Mouse (Mus musculus) heart, embryonic 11.5 days (tissue): ENCODE measurements at regions not wholly inside any gene's neighbourhood (a gene's known extent, or its start where the extent isn't known, plus 50 kb on each side); places are given as distances from the start of the nearest gene placed in this dataset.

Experiments
- ATAC-seq: fragments of 200-750 bp; cut with Nextera tagmentation; replicated peaks from 2 replicates; pipeline ENCODE4 v1.8.0; 2017; ENCODE audit warnings: moderate library complexity; ENCODE audit not compliant: insufficient number of reproducible peaks, low FRiP score, low TSS enrichment
- H3K27ac ChIP-seq: fragments of 300-500 bp; sonication (generic); 2 replicates; pipeline ENCODE4 v1.5.1; 2014; ENCODE audit warnings: mild to moderate bottlenecking, low read depth, low read length
- H3K27me3 ChIP-seq: fragments of 300-500 bp; sonication (generic); 2 replicates; pipeline ENCODE4 v1.6.1; 2014; ENCODE audit warnings: mild to moderate bottlenecking, low read length, mixed read lengths; ENCODE audit not compliant: control insufficient read depth, insufficient read depth
- H3K36me3 ChIP-seq: fragments of 300-500 bp; sonication (generic); 2 replicates; pipeline ENCODE4 v1.6.1; 2014; ENCODE audit warnings: mild to moderate bottlenecking, low read length, moderate library complexity, mixed read lengths; ENCODE audit not compliant: control insufficient read depth, insufficient read depth
- H3K4me1 ChIP-seq: fragments of 300-500 bp; sonication (generic); 2 replicates; pipeline ENCODE4 v1.6.1; 2014; ENCODE audit warnings: low read length; ENCODE audit not compliant: control insufficient read depth, insufficient read depth
- H3K4me2 ChIP-seq: fragments of 300-500 bp; sonication (generic); 2 replicates; pipeline ENCODE4 v1.6.1; 2014; ENCODE audit warnings: mild to moderate bottlenecking, moderate library complexity
- H3K4me3 ChIP-seq: fragments of 300-500 bp; sonication (generic); 2 replicates; pipeline ENCODE4 v1.5.1; 2014; ENCODE audit warnings: low read depth, low read length
- H3K9ac ChIP-seq: fragments of 300-500 bp; sonication (generic); 2 replicates; pipeline ENCODE4 v1.6.1; 2014; ENCODE audit warnings: mild to moderate bottlenecking, low read depth, low read length, moderate library complexity
- H3K9me3 ChIP-seq: fragments of 300-500 bp; sonication (generic); replicated peaks from 2 replicates; pipeline ENCODE4 v1.6.1; 2016; ENCODE audit warnings: low read length; ENCODE audit not compliant: control insufficient read depth
- WGBS: fragments of 180-500 bp; shearing (Covaris S2); extraction: QIAGEN DNeasy Blood & Tissue Kit; methylation state at CpG from one replicate; pipeline ENCODE4 v1.1.7; 2014; ENCODE audit not compliant: insufficient replicate concordance; 5-methylcytosine and 5-hydroxymethylcytosine counted together

- 87% methylated on average over 3 of the region's 3 CpGs for WGBS
- Histone ChIP-seq H3K9me3 (no peaks in the 10 kb centered on the region), H3K4me1 (no peaks in the 10 kb centered on the region), H3K36me3 (no peaks in the 10 kb centered on the region), H3K4me3 (no peak overlapping the region), H3K4me2 (no peak overlapping the region), H3K9ac (no peak overlapping the region), H3K27me3 (no peaks in the 10 kb centered on the region), H3K27ac (no peak overlapping the region)
- no peak for ATAC-seq
Observed at GRCm38 (mm10) chr3:155757285-155757684, 664.1 kb downstream of the Lrriq3 start.

GRCm38 (mm10) chr3:155776019-155776418, 682.8 kb downstream of the Lrriq3 start:
- H3K9ac ChIP-seq, result no peak overlapping the region
- H3K4me3 ChIP-seq, result no peak overlapping the region
- H3K27me3 ChIP-seq, result no peaks in the 10 kb centered on the region
- no peak overlapping the region for H3K4me2 ChIP-seq
- H3K9me3 ChIP-seq, result no peaks in the 10 kb centered on the region
- H3K27ac ChIP-seq, result no peak overlapping the region
- H3K4me1 ChIP-seq, result no peaks in the 10 kb centered on the region
- WGBS, result 74% methylated on average over 1 of the region's 1 CpGs
- ATAC-seq, result no peak
- H3K36me3 ChIP-seq, result no peaks in the 10 kb centered on the region

GRCm38 (mm10) chr3:155777025-155777424, 683.8 kb downstream of the Lrriq3 start:
- no peaks in the 10 kb centered on the region for H3K4me1 ChIP-seq
- H3K9me3 ChIP-seq, result no peaks in the 10 kb centered on the region
- H3K4me3 ChIP-seq, result no peak overlapping the region
- no peaks in the 10 kb centered on the region for H3K27me3 ChIP-seq
- no peak overlapping the region for H3K27ac ChIP-seq
- no peaks in the 10 kb centered on the region for H3K36me3 ChIP-seq
- 82% methylated on average over 1 of the region's 1 CpGs for WGBS
- no peak overlapping the region for H3K4me2 ChIP-seq
- no peak for ATAC-seq
- H3K9ac ChIP-seq, result no peak overlapping the region

GRCm38 (mm10) chr3:155815693-155816092, 722.5 kb downstream of the Lrriq3 start:
- Histone ChIP-seq H3K27me3 (no peaks in the 10 kb centered on the region), H3K36me3 (no peaks in the 10 kb centered on the region), H3K4me3 (no peak overlapping the region), H3K4me2 (no peak overlapping the region), H3K4me1 (no peaks in the 10 kb centered on the region), H3K9me3 (no peaks in the 10 kb centered on the region), H3K9ac (no peak overlapping the region), H3K27ac (no peak overlapping the region)
- no peak for ATAC-seq
- 67% methylated on average over 2 of the region's 2 CpGs for WGBS

- Histone ChIP-seq H3K4me1 (no peaks in the 10 kb centered on the region), H3K9me3 (no peaks in the 10 kb centered on the region), H3K4me3 (no peak overlapping the region), H3K27ac (no peak overlapping the region), H3K9ac (no peak overlapping the region), H3K4me2 (no peak overlapping the region), H3K27me3 (no peaks in the 10 kb centered on the region), H3K36me3 (no peaks in the 10 kb centered on the region)
- WGBS, result 89% methylated on average over 2 of the region's 2 CpGs
- ATAC-seq, result no peak
Observed at GRCm38 (mm10) chr3:155824863-155825262, 731.6 kb downstream of the Lrriq3 start.

GRCm38 (mm10) chr3:155866286-155866685, 695.3 kb upstream of the Negr1 start:
- Histone ChIP-seq H3K4me2 (no peak overlapping the region), H3K9ac (no peak overlapping the region), H3K27ac (no peak overlapping the region), H3K36me3 (no peaks in the 10 kb centered on the region), H3K4me1 (no peaks in the 10 kb centered on the region), H3K27me3 (no peaks in the 10 kb centered on the region), H3K4me3 (no peak overlapping the region), H3K9me3 (no peaks in the 10 kb centered on the region)
- no peak for ATAC-seq

- Histone ChIP-seq H3K4me1 (no peaks in the 10 kb centered on the region), H3K9ac (no peak overlapping the region), H3K4me2 (no peak overlapping the region), H3K36me3 (no peaks in the 10 kb centered on the region), H3K9me3 (no peaks in the 10 kb centered on the region), H3K27me3 (no peaks in the 10 kb centered on the region), H3K27ac (no peak overlapping the region), H3K4me3 (no peak overlapping the region)
- ATAC-seq, result no peak
- 82% methylated on average over 3 of the region's 3 CpGs for WGBS
Observed at GRCm38 (mm10) chr3:155875696-155876095, 685.9 kb upstream of the Negr1 start.

GRCm38 (mm10) chr3:155878401-155878800, 683.2 kb upstream of the Negr1 start:
- Histone ChIP-seq H3K9ac (no peak overlapping the region), H3K27ac (no peak overlapping the region), H3K27me3 (no peaks in the 10 kb centered on the region), H3K9me3 (no peaks in the 10 kb centered on the region), H3K36me3 (no peaks in the 10 kb centered on the region), H3K4me1 (no peaks in the 10 kb centered on the region), H3K4me3 (no peak overlapping the region), H3K4me2 (no peak overlapping the region)
- ATAC-seq, result no peak
- 69% methylated on average over 2 of the region's 2 CpGs for WGBS

- Histone ChIP-seq H3K4me3 (no peak overlapping the region), H3K9ac (no peak overlapping the region), H3K9me3 (no peaks in the 10 kb centered on the region), H3K4me1 (no peaks in the 10 kb centered on the region), H3K36me3 (no peaks in the 10 kb centered on the region), H3K27me3 (no peaks in the 10 kb centered on the region), H3K4me2 (no peak overlapping the region), H3K27ac (no peak overlapping the region)
- 66% methylated on average over 4 of the region's 4 CpGs for WGBS
- ATAC-seq, result no peak
Observed at GRCm38 (mm10) chr3:155880722-155881121, 680.9 kb upstream of the Negr1 start.
